Mouse (Mus musculus): Measurements from ENCODE around the gene Hcn4. TPM values are rescaled to one million over a fixed set of nuclear protein-coding genes. Genes with fewer than 3 reads are reported as not detected.

Gene Hcn4
- polyA plus RNA-seq, 1 experiment from 2014 or later = 4.7 TPM

DNA sequence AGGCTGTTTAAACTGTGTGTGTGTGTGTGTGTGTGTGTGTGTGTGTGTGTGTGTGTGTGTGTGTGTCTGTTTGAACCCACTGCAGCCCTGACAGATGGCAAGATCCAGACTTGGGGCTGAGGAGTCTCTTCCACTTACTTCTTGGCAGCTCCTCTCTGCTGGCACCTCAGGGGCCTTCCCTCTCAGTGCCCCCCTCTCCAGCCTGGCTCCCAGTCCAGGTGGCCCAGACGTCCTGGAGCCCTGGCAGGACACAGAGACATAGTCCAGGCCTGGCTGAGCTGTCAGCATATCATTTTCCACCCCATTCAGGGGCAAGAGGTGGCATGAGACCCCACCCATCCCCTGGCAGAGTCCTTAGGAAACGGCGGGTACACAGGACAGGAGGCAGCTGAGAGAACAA lies 5.5 kb upstream of the Hcn4 start:
- Histone ChIP-seq H3K9me3 (no peaks in the 10 kb centered on the region), H3K36me3 (replicated peaks) (no peaks in the 10 kb centered on the region), H3K4me2 (no peak overlapping the region), H3K4me1 (peaks cover 11% of the 10 kb centered on the region), H3K27me3 (replicated peaks) (0 out of 2 replicates have a peak, but pooled peaks cover 7% of the 10 kb centered on the region), H3K9ac (no peak overlapping the region), H3K4me3 (no peak overlapping the region), H3K27ac (no peak overlapping the region)
- no peak for ATAC-seq (replicated peaks)
- WGBS = 55% methylated on average over 3 of the region's 3 CpGs

DNA sequence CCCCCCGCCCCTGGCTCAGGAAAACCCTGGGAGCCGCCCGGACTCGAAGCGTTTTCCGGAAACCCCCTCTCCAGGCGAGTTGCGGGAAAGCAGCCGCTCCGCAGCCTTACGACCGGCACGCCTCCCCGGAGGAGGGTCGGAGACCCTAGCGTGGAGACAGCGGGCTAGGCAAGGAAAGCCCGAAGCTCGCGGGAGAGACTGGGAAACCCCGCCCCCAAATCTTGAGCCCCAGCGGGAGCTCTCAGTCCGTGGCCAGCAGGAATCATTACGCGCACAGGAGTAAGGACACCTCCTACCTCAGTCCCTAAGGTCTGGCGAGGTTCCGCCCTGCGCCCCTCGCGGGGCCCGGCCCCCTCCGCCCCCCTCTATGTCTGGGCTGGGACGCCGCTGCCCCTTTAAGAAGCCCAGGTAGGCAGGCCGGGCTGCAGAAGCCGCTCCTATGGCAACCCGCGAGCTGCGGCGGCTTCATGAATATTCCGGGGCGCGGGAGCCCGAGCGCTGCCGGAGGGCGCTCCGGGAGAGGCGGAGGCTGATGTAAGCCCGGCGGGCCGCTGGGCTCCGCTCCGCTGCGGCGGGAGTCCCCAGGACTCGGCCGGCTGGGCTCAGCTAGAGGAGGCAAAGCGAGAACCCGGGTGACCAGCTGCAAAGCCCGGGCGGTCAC lies 651 bp upstream of the Hcn4 start:
- WGBS = under 1% methylated on average over 62 of the region's 62 CpGs
- peak; percentile 91 for ATAC-seq (replicated peaks)
- Histone ChIP-seq H3K36me3 (replicated peaks) (no peaks in the 10 kb centered on the region), H3K9ac (peak overlapping the region; percentile 89), H3K27ac (peak overlapping the region; percentile 95), H3K4me1 (peaks cover 47% of the 10 kb centered on the region), H3K9me3 (no peaks in the 10 kb centered on the region), H3K27me3 (replicated peaks) (0 out of 2 replicates have a peak, but pooled peaks cover 7% of the 10 kb centered on the region), H3K4me3 (peak overlapping the region; percentile 90), H3K4me2 (peak overlapping the region; percentile 74)

DNA sequence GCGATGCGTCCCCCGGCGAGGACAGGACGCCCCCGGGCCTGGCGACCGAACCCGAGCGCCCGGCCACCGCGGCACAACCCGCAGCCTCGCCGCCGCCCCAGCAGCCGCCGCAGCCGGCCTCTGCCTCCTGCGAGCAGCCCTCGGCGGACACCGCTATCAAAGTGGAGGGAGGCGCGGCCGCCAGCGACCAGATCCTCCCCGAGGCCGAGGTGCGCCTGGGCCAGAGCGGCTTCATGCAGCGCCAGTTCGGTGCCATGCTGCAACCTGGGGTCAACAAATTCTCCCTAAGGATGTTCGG lies 655 bp downstream of the Hcn4 start:
- Histone ChIP-seq H3K9me3 (no peaks in the 10 kb centered on the region), H3K4me3 (peak overlapping the region; percentile 90), H3K27ac (peak overlapping the region; percentile 95), H3K36me3 (replicated peaks) (no peaks in the 10 kb centered on the region), H3K27me3 (replicated peaks) (0 out of 2 replicates have a peak, but pooled peaks cover 3% of the 10 kb centered on the region), H3K9ac (peak overlapping the region; percentile 89), H3K4me2 (peak overlapping the region; percentile 74), H3K4me1 (peaks cover 60% of the 10 kb centered on the region)
- no peak for ATAC-seq (replicated peaks)
- WGBS = under 1% methylated on average over 35 of the region's 35 CpGs

DNA sequence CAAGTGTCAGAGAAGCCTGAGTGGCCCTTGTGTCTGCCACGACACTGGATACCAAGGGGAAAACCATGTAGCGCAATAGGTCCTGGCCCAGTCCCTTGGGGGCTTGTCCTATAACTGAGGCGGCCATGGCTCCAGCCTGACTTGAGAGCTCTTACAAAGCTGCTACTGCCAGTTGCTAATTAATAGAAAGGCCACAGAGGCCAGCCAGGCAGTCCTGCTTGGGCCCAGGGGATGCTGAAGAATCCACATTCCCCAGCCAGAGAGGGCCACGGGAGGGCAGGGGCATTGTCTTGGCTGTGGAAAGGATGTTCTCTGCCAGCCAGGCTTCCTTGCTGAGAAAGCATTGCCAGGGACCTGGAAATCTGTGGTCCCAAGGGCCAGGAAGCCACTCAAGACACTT lies 6.4 kb downstream of the Hcn4 start:
- Histone ChIP-seq H3K36me3 (replicated peaks) (no peaks in the 10 kb centered on the region), H3K4me3 (no peak overlapping the region), H3K27me3 (replicated peaks) (no peaks in the 10 kb centered on the region), H3K4me1 (peaks cover 57% of the 10 kb centered on the region), H3K9ac (no peak overlapping the region), H3K4me2 (no peak overlapping the region), H3K27ac (no peak overlapping the region), H3K9me3 (no peaks in the 10 kb centered on the region)
- WGBS = 44% methylated on average over 4 of the region's 4 CpGs
- no peak for ATAC-seq (replicated peaks)

DNA sequence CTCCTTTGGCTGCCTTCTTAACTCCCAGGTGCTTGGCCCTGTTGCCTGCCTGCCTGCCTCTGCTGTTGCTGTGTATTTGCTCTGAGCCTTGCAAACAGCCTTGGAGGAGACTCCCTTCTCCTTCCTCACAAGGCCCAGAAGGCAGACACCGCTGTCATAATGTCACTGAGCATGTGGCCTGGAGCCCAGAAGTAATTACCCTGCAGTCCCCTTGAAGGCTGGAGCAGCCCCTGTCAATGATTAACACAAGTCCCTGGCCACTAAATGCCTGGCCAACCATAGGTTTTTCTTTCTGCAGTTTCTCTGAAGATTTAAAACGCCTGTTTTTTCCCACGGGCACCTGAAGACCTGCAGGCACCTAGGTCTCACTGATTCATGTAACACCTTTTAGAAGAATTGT lies 9.7 kb downstream of the Hcn4 start:
- ATAC-seq (replicated peaks) = no peak

DNA sequence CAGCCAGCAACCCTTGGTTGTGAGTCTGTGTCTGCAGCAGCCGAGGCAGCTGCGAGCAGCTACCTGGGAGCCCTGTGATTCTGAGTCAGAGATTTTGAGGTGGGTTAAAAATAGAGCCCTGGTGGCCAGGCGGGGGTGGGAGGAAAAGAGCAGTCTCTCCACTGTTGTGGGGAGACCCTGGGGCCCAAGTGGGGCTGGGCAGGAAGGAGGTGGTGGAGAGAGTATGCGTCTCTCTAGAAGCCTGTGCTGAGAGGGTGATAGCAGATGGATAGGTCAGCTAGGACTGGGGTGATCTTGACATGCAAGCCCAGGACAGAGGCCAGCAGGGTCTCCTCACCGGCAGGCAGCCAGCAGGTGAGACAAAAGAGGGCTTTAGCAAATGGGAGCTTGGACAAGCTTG lies 14.0 kb downstream of the Hcn4 start:
- Histone ChIP-seq H3K36me3 (replicated peaks) (no peaks in the 10 kb centered on the region), H3K4me1 (peaks cover 20% of the 10 kb centered on the region), H3K9ac (no peak overlapping the region), H3K27ac (no peak overlapping the region), H3K9me3 (no peaks in the 10 kb centered on the region), H3K4me2 (no peak overlapping the region), H3K27me3 (replicated peaks) (no peaks in the 10 kb centered on the region), H3K4me3 (no peak overlapping the region)
- ATAC-seq (replicated peaks) = no peak
- WGBS = 66% methylated on average over 5 of the region's 5 CpGs

More for the DNA sequence above, 9.7 kb downstream of the Hcn4 start:
- H3K4me2 ChIP-seq = no peak overlapping the region
- WGBS = 81% methylated on average over 3 of the region's 3 CpGs
- peaks cover 41% of the 10 kb centered on the region for H3K4me1 ChIP-seq
- H3K9ac ChIP-seq = no peak overlapping the region
- no peak overlapping the region for H3K27ac ChIP-seq
- H3K27me3 ChIP-seq (replicated peaks) = no peaks in the 10 kb centered on the region
- no peaks in the 10 kb centered on the region for H3K9me3 ChIP-seq
- no peak overlapping the region for H3K4me3 ChIP-seq
- no peaks in the 10 kb centered on the region for H3K36me3 ChIP-seq (replicated peaks)

DNA sequence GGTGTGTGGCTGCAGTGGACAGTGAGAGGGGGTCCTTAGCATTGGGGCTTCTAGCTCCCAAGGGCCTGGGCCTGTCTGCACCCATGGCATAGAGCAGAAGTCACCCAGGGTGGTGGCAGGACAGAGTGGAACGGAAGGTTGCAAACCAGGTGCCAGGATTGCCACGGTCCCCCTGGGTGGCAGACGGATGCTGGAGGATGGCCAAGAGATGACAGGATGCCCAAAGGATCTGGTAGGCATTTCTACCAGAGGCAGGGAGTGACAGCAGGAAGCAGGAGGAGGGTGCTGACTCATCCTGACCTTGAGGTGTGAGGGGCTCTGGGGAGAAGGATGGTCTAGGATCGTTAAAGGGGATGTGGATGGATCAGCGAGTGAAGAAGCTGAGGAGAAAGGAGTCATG lies 15.3 kb downstream of the Hcn4 start:
- 81% methylated on average over 5 of the region's 5 CpGs for WGBS
- Histone ChIP-seq H3K4me1 (peaks cover 15% of the 10 kb centered on the region; the same call in 1 of the 2 replicates), H3K27me3 (replicated peaks) (no peaks in the 10 kb centered on the region), H3K9ac (no peak overlapping the region), H3K27ac (no peak overlapping the region), H3K4me2 (no peak overlapping the region), H3K36me3 (replicated peaks) (no peaks in the 10 kb centered on the region), H3K9me3 (no peaks in the 10 kb centered on the region), H3K4me3 (no peak overlapping the region)
- ATAC-seq (replicated peaks) = no peak

DNA sequence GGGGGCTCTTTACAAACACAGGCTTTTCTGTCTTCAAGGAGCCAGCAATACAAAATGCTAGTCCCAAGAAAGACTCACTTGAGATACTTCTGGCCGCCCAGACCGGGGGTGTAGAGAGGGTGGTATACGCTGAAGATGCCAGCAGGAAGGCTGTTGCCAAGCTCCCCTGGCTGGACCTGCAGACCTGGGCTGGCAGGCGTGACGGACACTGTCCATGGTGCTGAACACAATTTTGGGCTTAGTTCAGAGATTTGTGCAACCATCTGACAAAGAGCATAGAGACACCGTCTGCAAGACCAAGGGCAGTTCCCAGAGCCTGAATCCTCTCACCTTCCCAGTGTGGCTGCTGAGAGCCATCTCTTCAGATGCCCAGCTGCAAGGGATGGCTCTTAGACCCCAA lies 18.4 kb downstream of the Hcn4 start:
- no peaks in the 10 kb centered on the region for H3K4me1 ChIP-seq
- no peak overlapping the region for H3K4me2 ChIP-seq
- no peak overlapping the region for H3K27ac ChIP-seq
- 33% methylated on average over 6 of the region's 6 CpGs for WGBS
- H3K9me3 ChIP-seq = no peaks in the 10 kb centered on the region
- no peak overlapping the region for H3K4me3 ChIP-seq
- no peak for ATAC-seq (replicated peaks)
- no peak overlapping the region for H3K9ac ChIP-seq
- H3K36me3 ChIP-seq (replicated peaks) = no peaks in the 10 kb centered on the region; the same call in 1 of the 2 replicates
- no peaks in the 10 kb centered on the region for H3K27me3 ChIP-seq (replicated peaks)

DNA sequence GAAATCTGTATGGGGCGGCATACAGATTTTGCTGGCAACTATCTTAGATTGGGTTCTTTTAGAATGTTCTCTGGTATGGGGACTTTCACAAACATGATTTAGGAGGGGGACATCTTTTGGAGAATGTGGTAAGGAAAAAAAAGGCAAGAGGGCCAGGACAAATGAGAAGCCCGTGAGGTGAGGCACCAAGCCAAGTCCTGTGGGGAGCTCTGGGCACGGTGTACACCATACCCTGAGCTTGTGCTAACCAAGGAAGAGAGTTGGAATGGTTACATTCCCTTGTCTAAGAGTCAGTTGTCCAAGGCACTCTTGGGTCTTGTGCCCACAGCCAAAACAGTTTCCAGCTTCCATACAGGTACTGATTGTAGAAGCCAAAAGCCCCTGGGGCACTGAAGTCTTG lies 21.4 kb downstream of the Hcn4 start:
- H3K27ac ChIP-seq = no peak overlapping the region
- no peak overlapping the region for H3K4me3 ChIP-seq
- H3K4me2 ChIP-seq = no peak overlapping the region
- no peaks in the 10 kb centered on the region for H3K9me3 ChIP-seq
- no peak overlapping the region for H3K9ac ChIP-seq
- no peaks in the 10 kb centered on the region for H3K27me3 ChIP-seq (replicated peaks)
- H3K36me3 ChIP-seq (replicated peaks) = no peaks in the 10 kb centered on the region; the same call in 1 of the 2 replicates
- H3K4me1 ChIP-seq = peaks cover 10% of the 10 kb centered on the region
- ATAC-seq (replicated peaks) = no peak
- 88% methylated on average over 3 of the region's 3 CpGs for WGBS

DNA sequence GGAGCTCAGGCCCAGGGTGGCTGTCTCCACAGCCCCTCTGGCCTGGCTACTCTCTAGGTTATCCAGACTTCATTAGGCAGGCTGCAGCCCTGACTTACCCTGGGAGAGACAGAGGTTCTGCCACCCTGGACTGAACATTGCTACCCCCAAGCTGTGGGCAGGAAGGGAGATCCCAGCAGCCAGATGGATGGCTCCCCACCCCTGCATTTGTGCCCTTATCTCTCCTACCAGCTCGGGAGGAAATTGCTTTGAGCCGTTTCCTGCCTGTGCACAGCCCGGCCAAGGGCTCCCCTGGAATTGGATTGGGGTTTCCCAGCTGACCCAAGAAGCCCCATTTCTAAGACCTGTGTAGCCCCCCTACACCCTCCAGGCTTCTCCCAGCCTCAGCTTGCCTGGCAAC lies 23.8 kb downstream of the Hcn4 start:
- Histone ChIP-seq H3K9me3 (no peaks in the 10 kb centered on the region), H3K4me2 (no peak overlapping the region), H3K27ac (no peak overlapping the region), H3K4me1 (peaks cover 24% of the 10 kb centered on the region), H3K4me3 (no peak overlapping the region), H3K36me3 (replicated peaks) (no peaks in the 10 kb centered on the region; the same call in 1 of the 2 replicates), H3K27me3 (replicated peaks) (no peaks in the 10 kb centered on the region), H3K9ac (no peak overlapping the region)
- no peak for ATAC-seq (replicated peaks)
- 51% methylated on average over 3 of the region's 3 CpGs for WGBS

DNA sequence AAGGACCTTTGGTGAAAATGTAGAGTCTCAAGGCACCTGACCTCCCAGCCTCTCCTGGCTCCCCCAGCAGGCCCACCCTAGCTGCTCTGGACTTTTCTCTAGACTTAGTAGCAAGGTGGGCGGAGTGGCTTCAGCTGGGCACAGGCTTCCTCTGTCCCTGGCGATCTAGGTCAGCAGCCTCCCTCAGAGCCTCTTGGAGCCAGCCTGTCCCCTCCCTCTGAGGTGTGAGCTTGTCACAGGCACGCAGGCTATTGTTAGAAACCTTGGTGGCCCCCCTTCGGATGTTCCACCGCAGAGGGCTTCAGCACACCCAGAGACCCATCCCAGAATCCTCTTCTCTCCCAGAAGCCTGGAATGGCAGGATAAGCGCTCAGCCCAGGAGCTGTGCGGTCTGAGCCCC lies 24.5 kb downstream of the Hcn4 start:
- no peaks in the 10 kb centered on the region for H3K27me3 ChIP-seq (replicated peaks)
- no peak overlapping the region for H3K4me2 ChIP-seq
- no peaks in the 10 kb centered on the region; the same call in 1 of the 2 replicates for H3K36me3 ChIP-seq (replicated peaks)
- peaks cover 24% of the 10 kb centered on the region for H3K4me1 ChIP-seq
- no peak overlapping the region for H3K9ac ChIP-seq
- ATAC-seq (replicated peaks) = no peak
- H3K9me3 ChIP-seq = no peaks in the 10 kb centered on the region
- 59% methylated on average over 7 of the region's 7 CpGs for WGBS
- H3K4me3 ChIP-seq = no peak overlapping the region
- no peak overlapping the region for H3K27ac ChIP-seq

DNA sequence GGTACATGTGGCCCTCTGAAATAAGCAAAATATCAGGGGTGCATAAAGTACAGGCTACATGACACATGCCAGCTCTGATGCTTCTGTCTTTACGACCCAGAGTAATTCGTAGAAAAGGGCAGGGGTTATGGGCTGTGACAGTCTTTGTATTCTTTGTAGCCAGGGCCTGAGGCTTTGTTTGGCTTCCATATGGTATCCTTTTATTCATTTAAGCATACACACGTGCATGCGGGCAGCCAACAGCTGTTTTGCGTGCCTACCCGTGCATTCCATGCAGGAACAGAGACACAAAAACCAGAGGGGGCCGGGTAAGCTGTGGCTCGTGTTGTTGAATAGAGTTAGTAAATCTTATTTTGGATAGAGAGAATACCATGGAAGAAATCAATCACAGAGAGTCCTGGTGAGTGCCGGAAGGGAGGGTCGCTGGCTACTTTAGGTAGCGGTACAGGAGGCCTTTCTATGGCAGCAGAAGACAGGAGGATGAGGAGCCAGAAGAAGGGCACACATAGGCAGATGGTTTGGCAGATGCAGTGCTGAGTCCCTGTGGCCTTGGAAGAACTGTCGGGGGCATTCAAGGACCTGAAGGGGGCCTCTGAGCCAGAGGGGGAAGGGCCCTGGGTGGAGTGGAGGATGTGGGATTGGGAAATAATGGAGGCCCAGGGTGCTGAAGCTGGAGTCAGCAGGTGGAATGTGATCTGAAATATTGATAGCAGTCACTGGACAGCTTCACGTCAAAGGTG lies 26.5 kb downstream of the Hcn4 start:
- no peaks in the 10 kb centered on the region for H3K27me3 ChIP-seq (replicated peaks)
- no peak overlapping the region for H3K4me3 ChIP-seq
- H3K4me1 ChIP-seq = peaks cover 26% of the 10 kb centered on the region
- no peaks in the 10 kb centered on the region; the same call in 1 of the 2 replicates for H3K36me3 ChIP-seq (replicated peaks)
- 0 out of 2 replicates have a peak overlapping the region, but pooled peaks have one; percentile 31 for H3K27ac ChIP-seq
- H3K9ac ChIP-seq = no peak overlapping the region
- no peak for ATAC-seq (replicated peaks)
- WGBS = 18% methylated on average over 13 of the region's 13 CpGs
- no peak overlapping the region for H3K4me2 ChIP-seq
- H3K9me3 ChIP-seq = no peaks in the 10 kb centered on the region

DNA sequence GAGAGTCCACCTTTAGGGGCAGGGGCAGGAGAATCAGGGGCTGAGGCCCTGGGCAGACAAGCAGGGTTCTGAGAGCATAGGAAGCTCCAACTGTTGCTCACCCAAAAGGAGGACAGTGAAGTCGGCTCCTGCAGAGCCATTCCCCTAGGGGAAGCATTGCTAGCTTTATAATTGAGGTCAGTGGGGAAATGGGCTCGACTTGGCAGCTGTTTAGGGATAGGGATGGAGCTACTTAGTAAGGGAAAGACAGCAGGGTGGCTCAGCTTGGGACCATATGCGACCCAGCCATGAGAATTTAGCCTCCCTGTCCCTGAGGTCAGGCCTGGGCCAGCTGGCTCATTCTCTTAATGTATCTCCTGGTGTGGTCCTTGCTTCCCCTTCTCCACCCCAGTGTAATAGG lies 31.7 kb downstream of the Hcn4 start:
- Histone ChIP-seq H3K36me3 (replicated peaks) (peaks cover 7% of the 10 kb centered on the region; the same call in 1 of the 2 replicates), H3K4me2 (no peak overlapping the region), H3K4me3 (no peak overlapping the region), H3K9me3 (no peaks in the 10 kb centered on the region), H3K9ac (no peak overlapping the region), H3K4me1 (peaks cover 13% of the 10 kb centered on the region), H3K27ac (no peak overlapping the region), H3K27me3 (replicated peaks) (no peaks in the 10 kb centered on the region)
- no peak for ATAC-seq (replicated peaks)
- WGBS = 43% methylated on average over 3 of the region's 3 CpGs
